Mouse (Mus musculus): Measurements from ENCODE around the gene Rnf149.
A peak's percentile ranks its signal among the peaks of the same experiment; 100 is the strongest.

Rnf149 gene

DNA sequence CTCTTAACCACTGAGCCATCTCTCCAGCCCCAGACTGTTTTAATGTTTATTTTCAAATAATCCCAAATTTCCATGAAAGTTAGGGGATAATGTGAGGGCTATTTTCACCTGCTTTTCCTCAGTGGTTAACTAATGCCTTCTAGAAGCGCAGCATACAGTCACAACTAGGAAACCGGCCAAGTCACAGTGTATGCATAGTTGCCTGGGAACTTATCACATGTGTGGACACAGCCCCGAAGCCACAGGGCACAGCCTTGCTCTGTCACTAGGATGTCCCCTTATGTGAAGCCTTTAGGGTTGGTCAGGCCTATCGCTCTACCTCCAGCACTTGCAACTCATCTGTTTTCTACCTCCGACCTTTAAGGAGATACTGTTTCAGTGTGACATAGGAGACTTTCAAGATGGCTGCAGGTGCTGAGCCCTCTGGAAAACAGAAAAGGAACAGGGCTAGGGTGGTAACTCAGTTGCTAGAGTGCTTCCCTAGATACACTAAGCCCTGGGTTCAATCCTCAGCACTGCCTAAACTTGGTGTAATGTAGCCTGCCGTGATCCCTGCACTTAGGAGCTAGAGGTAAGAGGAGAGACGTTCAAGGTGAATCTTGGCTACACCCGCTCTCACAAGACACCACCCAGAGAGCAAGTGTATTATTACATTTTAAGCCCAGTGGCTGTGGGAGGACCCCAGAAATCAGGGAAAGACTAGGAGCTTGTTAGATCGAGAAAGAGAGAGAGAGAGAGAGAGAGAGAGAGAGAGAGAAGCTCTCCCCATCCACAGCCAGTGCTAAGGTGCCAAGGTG, 50.6 kb downstream of the Rnf149 start:
- DNase-seq: no peak

DNA sequence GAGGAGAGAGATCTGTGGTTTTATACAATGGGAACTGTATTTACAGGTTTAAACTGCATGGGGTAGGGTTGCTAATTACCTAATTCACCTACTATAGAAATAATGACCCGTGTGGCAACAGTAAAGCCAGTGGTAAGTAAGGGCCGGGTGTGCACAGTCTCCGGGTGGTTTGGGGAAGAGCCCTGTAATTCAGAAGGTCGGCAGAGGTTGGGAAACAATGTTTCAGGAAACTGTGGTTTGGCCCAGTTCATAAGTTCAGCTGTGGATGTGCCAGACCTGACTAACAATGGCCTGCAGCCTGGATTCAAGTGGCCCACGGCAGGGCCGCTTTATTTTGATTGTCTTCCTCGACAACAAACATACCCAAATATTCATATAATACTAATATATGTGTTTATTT, 51.4 kb downstream of the Rnf149 start:
- no peak for DNase-seq

DNA sequence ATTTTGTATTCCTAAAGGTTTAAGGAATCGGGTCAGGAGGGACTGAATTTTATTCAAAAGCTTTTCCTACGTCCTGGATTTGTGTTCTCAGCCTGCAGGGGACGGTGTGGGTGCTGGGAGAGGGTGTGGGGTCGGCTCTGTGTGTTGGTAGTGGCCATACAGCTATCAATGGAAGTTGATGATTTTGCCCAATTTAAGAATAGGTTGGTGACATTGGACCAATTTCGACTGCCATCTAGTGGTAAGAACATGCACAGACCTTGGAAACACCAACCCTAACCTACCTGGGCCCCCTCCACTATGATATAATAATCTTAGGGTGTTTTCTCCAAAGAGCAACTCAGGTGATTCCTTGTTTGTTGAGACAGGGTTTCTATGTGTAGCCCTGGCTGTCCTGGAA, 54.7 kb downstream of the Rnf149 start:
- peak; percentile 21 to 27 for DNase-seq

DNA sequence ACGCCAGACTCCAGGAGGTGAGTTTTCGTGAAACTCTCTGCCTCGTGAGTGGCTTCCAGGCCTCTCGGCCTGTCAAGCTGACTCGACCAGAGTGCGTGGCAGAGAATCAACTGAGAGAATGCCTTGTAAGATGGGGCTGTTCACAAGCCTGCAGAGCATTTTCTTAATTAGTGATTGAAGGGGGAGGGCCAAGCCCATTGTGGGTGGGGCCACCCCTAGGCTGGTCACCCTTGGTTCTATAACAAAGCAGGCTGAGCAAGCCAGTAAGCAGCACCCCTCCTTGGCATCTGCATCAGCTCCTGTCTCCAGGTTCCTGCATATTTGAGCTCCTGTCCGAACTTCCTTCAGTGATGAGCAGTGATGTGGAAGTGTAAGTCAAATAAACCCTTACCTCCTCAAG, 55.9 kb downstream of the Rnf149 start:
- DNase-seq: no peak

DNA sequence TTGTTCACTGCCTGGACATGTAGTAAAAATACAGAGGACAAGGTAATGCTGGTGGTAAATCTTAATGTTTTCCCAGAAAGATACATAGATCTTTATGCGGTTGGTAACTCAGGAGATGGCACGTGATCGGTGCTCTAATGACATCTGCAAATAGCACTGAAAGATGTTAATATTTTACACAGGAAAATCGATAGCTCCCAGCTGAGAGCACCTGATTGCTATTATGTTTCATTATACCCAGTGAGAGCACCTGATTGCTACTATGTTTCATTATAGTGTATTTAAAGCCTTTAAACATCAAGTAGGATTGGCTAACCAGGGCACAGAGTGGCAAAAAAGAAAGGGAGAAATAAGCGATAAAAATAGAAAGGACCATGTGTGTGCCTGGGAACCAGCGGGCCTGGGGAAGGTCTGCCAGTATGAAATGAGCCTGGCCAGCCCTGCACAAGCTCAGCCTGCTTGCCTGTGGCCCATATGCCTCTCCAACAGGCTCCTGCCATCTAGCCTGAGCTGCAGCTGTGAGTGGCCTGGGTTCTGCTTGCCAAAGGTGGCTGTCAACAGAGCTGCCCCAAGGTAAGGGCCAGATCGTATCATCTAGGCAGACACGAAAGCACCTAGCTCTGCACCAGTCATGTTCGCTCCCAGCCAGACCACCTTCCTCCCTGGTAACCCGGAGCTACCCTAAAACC, 61.8 kb downstream of the Rnf149 start:
- no peak for DNase-seq

DNA sequence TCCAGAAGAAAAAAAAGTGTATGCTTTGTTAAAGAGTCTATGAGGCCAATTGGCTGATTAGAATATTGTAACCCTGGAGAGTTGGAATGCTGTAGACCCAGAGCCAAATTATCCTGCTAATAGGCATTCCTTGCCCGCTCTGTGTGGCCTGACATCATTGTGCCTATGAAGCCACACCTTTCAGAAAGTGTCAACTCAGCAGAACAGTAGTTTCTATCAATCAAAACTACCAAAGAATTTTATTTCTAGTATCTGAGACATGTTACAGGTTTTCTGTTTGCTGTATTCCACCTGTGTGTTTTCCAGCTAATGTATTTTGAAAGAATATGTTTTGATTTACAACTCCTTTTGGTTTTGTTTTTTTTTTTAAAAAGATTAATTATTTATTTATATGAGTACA, 65.0 kb downstream of the Rnf149 start:
- DNase-seq: no peak

DNA sequence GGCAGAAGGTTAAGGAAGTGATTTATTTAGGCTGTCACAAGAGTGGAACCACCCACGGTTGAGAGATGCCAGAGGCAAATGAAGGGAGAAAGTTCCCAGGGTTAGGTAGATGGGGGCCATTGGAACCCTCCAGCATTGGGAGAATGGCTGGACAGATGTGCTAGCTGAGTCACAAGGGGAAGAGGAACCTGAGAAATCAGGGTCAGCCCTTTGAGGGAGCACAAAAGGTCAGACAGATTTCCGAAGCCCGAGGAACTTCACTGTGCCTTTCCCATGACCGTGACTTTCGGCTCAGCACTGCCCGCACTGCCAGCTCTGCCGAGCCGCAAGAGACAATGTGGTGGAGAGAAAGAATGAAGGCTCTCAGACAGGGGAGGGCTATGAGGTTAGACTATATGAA, 65.4 kb downstream of the Rnf149 start:
- no peak for DNase-seq

DNA sequence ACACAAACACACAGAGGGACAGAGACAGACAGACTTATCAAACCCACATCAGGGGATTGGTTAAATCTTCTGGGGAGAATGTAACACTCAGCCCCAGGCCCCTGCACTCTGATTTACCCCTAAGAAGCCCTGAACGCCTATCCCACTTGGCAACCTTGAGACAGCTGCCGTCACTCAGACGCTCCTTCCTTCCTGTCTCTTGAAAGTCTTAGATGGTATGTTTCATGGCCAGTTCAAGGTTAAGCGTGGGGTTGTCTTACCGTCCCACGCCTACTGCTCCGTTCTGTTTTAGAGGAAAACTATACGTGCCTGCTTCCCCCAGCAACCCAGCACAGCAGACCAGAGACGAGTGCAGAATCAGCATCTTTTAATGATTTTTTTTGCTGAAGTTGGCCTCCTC, 71.6 kb downstream of the Rnf149 start:
- no peak for DNase-seq

DNA sequence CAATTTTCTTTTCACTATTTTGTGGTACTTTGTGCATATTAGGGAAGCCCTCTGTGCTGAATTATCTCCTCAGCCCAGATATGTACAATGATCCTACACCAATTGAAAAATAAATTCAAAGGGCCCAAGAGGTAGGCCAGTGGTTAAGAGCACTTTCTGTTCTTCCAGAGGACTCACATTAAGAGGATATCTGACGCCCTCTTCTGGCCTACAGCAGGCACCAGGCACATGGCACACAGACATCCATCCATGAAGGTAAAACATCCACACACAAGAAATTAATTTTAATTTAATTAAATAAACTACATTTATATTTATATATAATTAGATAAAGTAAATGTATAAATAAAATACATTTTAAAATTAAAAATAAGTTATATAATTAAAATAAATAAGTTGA, 72.9 kb downstream of the Rnf149 start:
- DNase-seq: peak; percentile 17 to 23

DNA sequence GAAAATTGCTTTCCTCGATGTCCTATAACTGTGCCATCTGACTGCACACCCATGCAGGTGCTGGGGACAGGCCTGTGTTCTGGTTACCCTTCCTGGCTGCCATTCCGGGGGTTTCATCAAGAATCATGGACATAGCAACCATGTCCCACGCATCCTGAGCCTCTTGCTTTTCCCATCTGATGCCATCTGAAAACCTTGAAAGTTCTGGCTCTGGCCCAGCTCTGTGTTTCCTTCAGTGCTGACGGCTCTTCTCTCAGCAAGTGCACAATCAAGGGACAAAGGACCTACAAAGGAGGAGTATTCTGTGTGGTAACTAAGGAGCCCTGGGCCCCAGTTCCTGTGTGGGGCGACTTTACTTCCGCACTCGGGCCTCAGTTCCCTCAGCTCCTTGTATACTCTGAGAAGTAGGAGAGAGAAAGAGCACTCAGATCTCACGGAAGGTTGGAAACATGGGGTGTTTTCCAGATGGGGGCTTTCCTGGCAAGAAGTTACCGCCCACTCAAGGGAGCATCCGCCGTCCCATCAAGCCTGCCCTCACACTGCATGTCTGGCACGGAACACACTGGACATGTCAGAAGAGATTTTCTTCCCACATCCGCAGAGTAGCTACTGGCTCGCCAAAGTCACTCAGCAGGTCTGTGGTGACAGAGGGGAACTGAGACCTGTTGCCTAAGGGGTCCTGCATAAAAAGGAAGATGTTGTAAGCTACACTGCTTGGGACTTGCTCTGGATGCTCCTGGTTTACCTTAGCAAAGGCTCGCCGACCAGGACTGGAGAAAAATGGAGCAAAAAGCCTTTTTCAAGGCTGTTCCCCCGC, 74.2 kb downstream of the Rnf149 start:
- DNase-seq: no peak
